Mouse (Mus musculus) C2C12 (cell line): ENCODE data around the gene Kcna7.

Experiments
- CEBPB ChIP-seq: IDR thresholded peaks from one replicate; pipeline ENCODE4 v1.6.1; 2011; ENCODE audit warnings: low read depth, mild to moderate bottlenecking, control low read depth, moderate library complexity
- CTCF ChIP-seq: IDR thresholded peaks from one replicate; pipeline ENCODE4 v1.5.1; 2011; ENCODE audit not compliant: control insufficient read depth, insufficient read depth, insufficient read length
- FOSL1 ChIP-seq: IDR thresholded peaks from one replicate; pipeline ENCODE4 v1.8.0; 2011; ENCODE audit warnings: mild to moderate bottlenecking, low read length; ENCODE audit not compliant: poor library complexity, insufficient read depth, severe bottlenecking
- MAX ChIP-seq: IDR thresholded peaks from one replicate; pipeline ENCODE4 v1.6.1; 2011; ENCODE audit warnings: mild to moderate bottlenecking, control low read depth
- MYOD1 ChIP-seq: IDR thresholded peaks from one replicate; pipeline ENCODE4 v1.6.1; 2011; ENCODE audit warnings: low read depth; ENCODE audit not compliant: control insufficient read depth, insufficient read length
- MYOG ChIP-seq: IDR thresholded peaks from one replicate; pipeline ENCODE4 v1.6.1; 2011; ENCODE audit not compliant: control insufficient read depth, insufficient read length; ENCODE audit errors: extremely low read depth
- USF1 ChIP-seq: IDR thresholded peaks from one replicate; pipeline ENCODE4 v1.6.1; 2011; ENCODE audit warnings: low read depth, mild to moderate bottlenecking, control low read depth, moderate library complexity

GRCm38 (mm10) chr7:45363983-45364382 is 41.5 kb upstream of the Kcna7 start:
- TF ChIP-seq CTCF (no peak), MAX (no peak), MYOG (no peak), MYOD1 (no peak), CEBPB (no peak), USF1 (no peak), FOSL1 (no peak)
